24 mouse cellular contexts compared by ENCODE assay signal in genomic region chr5:29676445-29676844, GRCm38 (mm10). TPM values are rescaled to one million over a fixed set of nuclear protein-coding genes. Genes with fewer than 3 reads are reported as not detected.
"Had no signal": no experiment of that assay in that cellular context is flagged by ENCODE, and none has a peak within 500 bp of the region (broad histone marks: within the 10 kb centered on the region; RNA-seq: fewer than 3 reads in every experiment).

No protein-coding gene starts in this region.

- H3K27me3 ChIP-seq: midbrain, embryonic 12.5 days; neural tube, embryonic 13.5 days; neural tube, embryonic 15.5 days had no signal

- H3K9ac ChIP-seq: liver, embryonic 14.5 days; lung, embryonic 14.5 days; midbrain, embryonic 12.5 days; neural tube, embryonic 13.5 days; neural tube, embryonic 15.5 days had no signal

- H3K27ac ChIP-seq: liver, embryonic 14.5 days; midbrain, embryonic 10.5 days; midbrain, embryonic 12.5 days; neural tube, embryonic 13.5 days; neural tube, embryonic 15.5 days had no signal

- H3K4me3 ChIP-seq: midbrain, embryonic 10.5 days; midbrain, embryonic 12.5 days; myocyte; neural tube, embryonic 13.5 days; neural tube, embryonic 15.5 days had no signal

- H3K4me1 ChIP-seq: midbrain, embryonic 10.5 days; midbrain, embryonic 12.5 days; neural tube, embryonic 13.5 days; neural tube, embryonic 15.5 days had no signal

- H3K4me2 ChIP-seq: lung, embryonic 14.5 days; midbrain, embryonic 12.5 days; neural tube, embryonic 13.5 days; neural tube, embryonic 15.5 days had no signal

- ATAC-seq: midbrain, embryonic 16.5 days had no signal

- DNase-seq: lung, adult 18-20 months; lung, embryonic 14.5 days; lung, postnatal 10 days; lung, postnatal 4 days; midbrain, embryonic 14.5 days; retina, postnatal 1 day; right cerebral cortex, adult 18-20 months; right cerebral cortex, postnatal 25 days; right cerebral cortex, postnatal 4 days; spleen, adult 18-20 months had no signal

- H3K9me3 ChIP-seq: midbrain, embryonic 10.5 days; midbrain, embryonic 12.5 days; neural tube, embryonic 13.5 days; neural tube, embryonic 15.5 days had no signal

RNA-seq across cellular contexts. Expression of gene Gm5129, which starts 59.3 kb away (rescaled TPM):
- total RNA-seq: megakaryocyte-erythroid progenitor cell, adult 5-6 weeks had no signal
- polyA plus RNA-seq: liver, embryonic 16.5 days; lung, embryonic 14.5 days; lung, embryonic 16.5 days; midbrain, embryonic 10.5 days; midbrain, embryonic 12.5 days; midbrain, embryonic 14.5 days; midbrain, embryonic 16.5 days; neural tube, embryonic 11.5 days; neural tube, embryonic 13.5 days; neural tube, embryonic 15.5 days; small intestine, adult 2 months; stomach, embryonic 14.5 days; stomach, embryonic 16.5 days had no signal
